In genomic region chr10:71158940-71159675, GRCm38 (mm10) we compare ENCODE assay signal across 8 mouse cellular contexts. TPM values are rescaled to one million over a fixed set of nuclear protein-coding genes. Genes with fewer than 3 reads are reported as not detected.
DNase-seq lines count a peak whose midpoint lies in the region; ATAC-seq and TF ChIP-seq lines count a peak whose summit lies in the region.

No protein-coding gene starts in this region.

- peak; percentile 9; the same call in 1 of the 2 replicates for TF ChIP-seq POLR2A in embryonic fibroblast, embryonic 13.5 days (IDR thresholded peaks at IDR 0.05; ENCODE audit: low read depth, low read length)
- TF ChIP-seq POLR2A in olfactory bulb, adult 2 months (IDR thresholded peaks at IDR 0.05; ENCODE audit: insufficient read depth, low read depth, low read length) = no peak

- no peak for TF ChIP-seq EP300 in liver, postnatal 0 days (IDR thresholded peaks at IDR 0.05; ENCODE audit: low read depth)

- peak overlapping the region; percentile 38 for H3K27ac ChIP-seq in embryonic fibroblast, embryonic 13.5 days (ENCODE audit: insufficient read depth, low read length)
- peak overlapping the region; percentile 64 for H3K27ac ChIP-seq in heart, embryonic 12.5 days (ENCODE audit: poor library complexity, severe bottlenecking)
- peak overlapping the region; percentile 92 for H3K27ac ChIP-seq in kidney, embryonic 15.5 days
- peak overlapping the region; percentile 23; the same call in 1 of the 2 replicates for H3K27ac ChIP-seq in liver, postnatal 0 days (ENCODE audit: low read depth)
- H3K27ac ChIP-seq in olfactory bulb, adult 2 months (ENCODE audit: insufficient read depth, low read depth, low read length) = no peak overlapping the region

- H3K4me2 ChIP-seq in heart, embryonic 12.5 days = peak overlapping the region; percentile 93
- H3K4me2 ChIP-seq in kidney, embryonic 15.5 days = peak overlapping the region; percentile 87
- peak overlapping the region; percentile 70 for H3K4me2 ChIP-seq in liver, postnatal 0 days (ENCODE audit: low read depth, low read length)

- WGBS in heart, embryonic 12.5 days = 3% methylated on average over 54 of the region's 65 CpGs
- under 1% methylated on average over 64 of the region's 65 CpGs for WGBS in kidney, embryonic 15.5 days
- 2% methylated on average over 45 of the region's 65 CpGs for WGBS in liver, postnatal 0 days (ENCODE audit: insufficient replicate concordance)
- 2% methylated on average over 65 of the region's 65 CpGs for WGBS in olfactory bulb, adult 2 months

- peak overlapping the region; percentile 54 for H3K4me3 ChIP-seq in embryonic fibroblast, embryonic 13.5 days (ENCODE audit: insufficient read depth, low read length)
- peak overlapping the region; percentile 86 for H3K4me3 ChIP-seq in heart, embryonic 12.5 days
- H3K4me3 ChIP-seq in kidney, embryonic 15.5 days (replicated peaks) = peak overlapping the region; percentile 82
- H3K4me3 ChIP-seq in liver, postnatal 0 days (ENCODE audit: low read depth, low read length) = peak overlapping the region; percentile 50
- peak overlapping the region; percentile 80 for H3K4me3 ChIP-seq in olfactory bulb, adult 2 months (ENCODE audit: insufficient read depth, low read depth, low read length)

- H3K27me3 ChIP-seq in heart, embryonic 12.5 days (replicated peaks) = peaks cover 14% of the 10 kb centered on the region
- 0 out of 2 replicates have a peak, but pooled peaks cover 8% of the 10 kb centered on the region for H3K27me3 ChIP-seq in kidney, embryonic 15.5 days
- H3K27me3 ChIP-seq in liver, postnatal 0 days (ENCODE audit: insufficient read depth, low read length) = peaks cover 25% of the 10 kb centered on the region

- H3K36me3 ChIP-seq in heart, embryonic 12.5 days = no peaks in the 10 kb centered on the region
- H3K36me3 ChIP-seq in kidney, embryonic 15.5 days = no peaks in the 10 kb centered on the region
- H3K36me3 ChIP-seq in liver, postnatal 0 days (replicated peaks; ENCODE audit: insufficient read depth, low read length) = no peaks in the 10 kb centered on the region

- peak overlapping the region; percentile 87 for H3K9ac ChIP-seq in heart, embryonic 12.5 days
- H3K9ac ChIP-seq in kidney, embryonic 15.5 days = peak overlapping the region; percentile 88
- H3K9ac ChIP-seq in liver, postnatal 0 days (replicated peaks) = peak overlapping the region; percentile 48; the same call in 1 of the 2 replicates

- peak; percentile 12 for DNase-seq in thymus, postnatal 4 days
- DNase-seq in thymus, postnatal 0 days (ENCODE audit: low spot score) = no peak
- peak; percentile 20 for DNase-seq in liver, postnatal 0 days
- DNase-seq in MN1 (ENCODE audit: low spot score) = no peak

- H3K4me1 ChIP-seq in embryonic fibroblast, embryonic 13.5 days (ENCODE audit: control insufficient read depth, insufficient read depth, low read length) = no peaks in the 10 kb centered on the region
- 0 out of 2 replicates have a peak, but pooled peaks cover 3% of the 10 kb centered on the region for H3K4me1 ChIP-seq in heart, embryonic 12.5 days (replicated peaks)
- H3K4me1 ChIP-seq in kidney, embryonic 15.5 days = peaks cover 35% of the 10 kb centered on the region
- no peaks in the 10 kb centered on the region for H3K4me1 ChIP-seq in liver, postnatal 0 days (ENCODE audit: insufficient read depth)
- H3K4me1 ChIP-seq in olfactory bulb, adult 2 months (ENCODE audit: control insufficient read depth, insufficient read depth, low read length) = peaks cover 2% of the 10 kb centered on the region

- 0 out of 2 replicates have a peak, but pooled peaks cover 3% of the 10 kb centered on the region for H3K9me3 ChIP-seq in heart, embryonic 12.5 days (replicated peaks)
- no peaks in the 10 kb centered on the region for H3K9me3 ChIP-seq in kidney, embryonic 15.5 days (replicated peaks)
- no peaks in the 10 kb centered on the region; the same call in 1 of the 2 replicates for H3K9me3 ChIP-seq in liver, postnatal 0 days (ENCODE audit: low read length)

- no peak for TF ChIP-seq CTCF in embryonic fibroblast, embryonic 13.5 days (IDR thresholded peaks at IDR 0.05; ENCODE audit: borderline replicate concordance, insufficient read depth, low read length)
- no peak for TF ChIP-seq CTCF in liver, postnatal 0 days (IDR thresholded peaks at IDR 0.05; ENCODE audit: low read depth)
- TF ChIP-seq CTCF in olfactory bulb, adult 2 months (IDR thresholded peaks at IDR 0.05; ENCODE audit: insufficient read depth, low read depth, low read length) = no peak

- ATAC-seq in heart, embryonic 12.5 days (ENCODE audit: insufficient number of reproducible peaks, low FRiP score) = peak; percentile 75
- ATAC-seq in kidney, embryonic 15.5 days (replicated peaks; ENCODE audit: low FRiP score) = peak; percentile 90
- peak; percentile 73 for ATAC-seq in liver, postnatal 0 days

RNA-seq across cellular contexts. Expression of gene Bicc1, which starts 0.4 kb away (rescaled TPM):
- 2.9 and 3.1 TPM in 2 replicates for polyA plus RNA-seq in thymus, postnatal 0 days (2015; fragmentation: Nextera tagmentation; extraction: Ambion mirVana)
- polyA plus RNA-seq in embryonic fibroblast, embryonic 13.5 days (2011; ENCODE audit: insufficient read length, low read depth, missing spikeins) = 53.8 and 86.8 TPM in 2 replicates
- 21.7 and 24.2 TPM in 2 replicates for polyA plus RNA-seq in heart, embryonic 12.5 days (2016; fragmentation: Nextera tagmentation; extraction: Ambion mirVana)
- 39.4 and 40.3 TPM in 2 replicates for polyA plus RNA-seq in kidney, embryonic 15.5 days (2015; fragmentation: Nextera tagmentation; extraction: Ambion mirVana)
- 2.9 and 3.0 TPM in 2 replicates for polyA plus RNA-seq in liver, postnatal 0 days (2015; fragmentation: Nextera tagmentation; extraction: Ambion mirVana)
- polyA plus RNA-seq in olfactory bulb, adult 2 months (2012; ENCODE audit: insufficient read depth, insufficient read length, low replicate concordance, missing spikeins) = not detected in 2 replicates

Comparison
In these comparisons a context has a peak if more than half of its experiments do, and no peak if none do; other contexts are left out.
1. DNase-seq: peak in thymus, postnatal 4 days (single experiment) and liver, postnatal 0 days (single experiment); none in thymus, postnatal 0 days (single experiment) and MN1 (single experiment).
2. Peak in every context shown above with its lines, with median percentiles within 50 percentile points of each other: H3K4me3 ChIP-seq, ATAC-seq, H3K4me2 ChIP-seq and H3K9ac ChIP-seq.